Mouse (Mus musculus) stomach, postnatal 0 days (tissue): ENCODE measurements around the gene Arhgap10. TPM values are rescaled to one million over a fixed set of nuclear protein-coding genes. Genes with fewer than 3 reads are reported as not detected.
A peak's percentile ranks its signal among the peaks of the same experiment; 100 is the strongest.

Source experiments
- ATAC-seq: fragments of 200-750 bp; cut with Nextera tagmentation; 2 replicates; pipeline ENCODE4 v1.8.0; 2017; ENCODE audit not compliant: low FRiP score, low TSS enrichment
- DNase-seq: peaks from one replicate; pipeline ENCODE4 v3.0.0-alpha.2; 2016; ENCODE audit warnings: low spot score
- H3K27ac ChIP-seq: fragments of 300-500 bp; sonication (generic); replicated peaks from 2 replicates; pipeline ENCODE4 v1.5.1; 2014; ENCODE audit warnings: mild to moderate bottlenecking, control low read depth
- H3K27me3 ChIP-seq: fragments of 300-500 bp; sonication (generic); 2 replicates; pipeline ENCODE4 v1.6.1; 2014; ENCODE audit warnings: low read length; ENCODE audit not compliant: control insufficient read depth, insufficient read depth
- H3K36me3 ChIP-seq: fragments of 300-500 bp; sonication (generic); 2 replicates; pipeline ENCODE4 v1.6.1; 2014; ENCODE audit warnings: low read length, mixed read lengths; ENCODE audit not compliant: control insufficient read depth, insufficient read depth
- H3K4me1 ChIP-seq: fragments of 300-500 bp; sonication (generic); replicated peaks from 2 replicates; pipeline ENCODE4 v1.6.1; 2014; ENCODE audit warnings: antibody characterized with exemption; ENCODE audit not compliant: control insufficient read depth, insufficient read depth
- H3K4me2 ChIP-seq: fragments of 300-500 bp; sonication (generic); replicated peaks from 2 replicates; pipeline ENCODE4 v1.6.1; 2014; ENCODE audit warnings: low read depth, mild to moderate bottlenecking, control low read depth, moderate library complexity
- H3K4me3 ChIP-seq: fragments of 300-500 bp; sonication (generic); 2 replicates; pipeline ENCODE4 v1.5.1; 2014; ENCODE audit warnings: low read depth, low read length, control low read depth
- H3K9ac ChIP-seq: fragments of 300-500 bp; sonication (generic); 2 replicates; pipeline ENCODE4 v1.6.1; 2014; ENCODE audit warnings: mild to moderate bottlenecking, low read length, control low read depth, mixed read lengths
- H3K9me3 ChIP-seq: fragments of 300-500 bp; sonication (generic); 2 replicates; pipeline ENCODE4 v1.6.1; 2016; ENCODE audit warnings: low read length; ENCODE audit not compliant: control insufficient read depth
- CTCF ChIP-seq: IDR thresholded peaks from 2 replicates; pipeline ENCODE4 v1.5.1; 2016; ENCODE audit warnings: antibody characterized with exemption, low read depth, mild to moderate bottlenecking, moderate library complexity
- EP300 ChIP-seq: optimal IDR thresholded peaks from 2 replicates; pipeline ENCODE3; 2016; ENCODE audit warnings: antibody characterized with exemption
- WGBS: fragments of 180-500 bp; shearing (Covaris S2); extraction: QIAGEN DNeasy Blood & Tissue Kit; methylation state at CpG from one replicate; pipeline ENCODE4 v1.1.7; 2014; 5-methylcytosine and 5-hydroxymethylcytosine counted together
- polyA plus RNA-seq: library from polyadenylated mRNA; unstranded; fragments of >200 nt; fragmentation: Nextera tagmentation; extraction: Ambion mirVana; gene quantifications from 2 replicates; pipeline ENCODE4 v1.2.1, GENCODE M21; 2015

Arhgap10 gene
- polyA plus RNA-seq, 1 experiment from 2014 or later: 18.8 TPM

GRCm38 (mm10) chr8:77534358-77534992 lies 16.7 kb upstream of the Arhgap10 start:
- Histone ChIP-seq H3K4me2 (no peak overlapping the region), H3K4me3 (no peak overlapping the region), H3K9ac (no peak overlapping the region), H3K4me1 (no peaks in the 10 kb centered on the region), H3K27ac (no peak overlapping the region), H3K27me3 (no peaks in the 10 kb centered on the region), H3K9me3 (no peaks in the 10 kb centered on the region), H3K36me3 (no peaks in the 10 kb centered on the region)
- TF ChIP-seq EP300 (no peak), CTCF (no peak)
- no peak for ATAC-seq
- WGBS: 63% methylated on average over 8 of the region's 8 CpGs
- no peak for DNase-seq

- Histone ChIP-seq H3K9ac (no peak overlapping the region), H3K4me1 (no peaks in the 10 kb centered on the region), H3K36me3 (no peaks in the 10 kb centered on the region), H3K4me3 (no peak overlapping the region), H3K4me2 (no peak overlapping the region), H3K9me3 (no peaks in the 10 kb centered on the region), H3K27me3 (no peaks in the 10 kb centered on the region), H3K27ac (no peak overlapping the region)
- TF ChIP-seq EP300 (no peak), CTCF (no peak)
- DNase-seq: no peak
- 77% methylated on average over 8 of the region's 8 CpGs for WGBS
- ATAC-seq: no peak
Observed at GRCm38 (mm10) chr8:77526130-77526529, 8.4 kb upstream of the Arhgap10 start.

GRCm38 (mm10) chr8:77524906-77525305 lies 7.2 kb upstream of the Arhgap10 start:
- 97% methylated on average over 2 of the region's 2 CpGs for WGBS
- H3K27me3 ChIP-seq: no peaks in the 10 kb centered on the region
- no peaks in the 10 kb centered on the region for H3K4me1 ChIP-seq
- no peak overlapping the region for H3K4me3 ChIP-seq
- H3K9ac ChIP-seq: no peak overlapping the region
- H3K27ac ChIP-seq: no peak overlapping the region
- no peaks in the 10 kb centered on the region for H3K9me3 ChIP-seq
- TF ChIP-seq EP300 (no peak), CTCF (peak; percentile 61)
- H3K4me2 ChIP-seq: no peak overlapping the region
- DNase-seq (no peak), ATAC-seq (no peak)
- H3K36me3 ChIP-seq: no peaks in the 10 kb centered on the region

- ATAC-seq (peak; percentile 36; the same call in 1 of the 2 replicates), DNase-seq (no peak)
- TF ChIP-seq CTCF (no peak), EP300 (no peak)
- H3K4me2 ChIP-seq: no peak overlapping the region
- H3K27ac ChIP-seq: 0 out of 2 replicates have a peak overlapping the region, but pooled peaks have one; percentile 35
- H3K9ac ChIP-seq: no peak overlapping the region
- no peaks in the 10 kb centered on the region for H3K9me3 ChIP-seq
- no peaks in the 10 kb centered on the region for H3K27me3 ChIP-seq
- H3K36me3 ChIP-seq: no peaks in the 10 kb centered on the region
- H3K4me3 ChIP-seq: no peak overlapping the region
- WGBS: 64% methylated on average over 14 of the region's 14 CpGs
- H3K4me1 ChIP-seq: no peaks in the 10 kb centered on the region
Observed at GRCm38 (mm10) chr8:77524018-77524615, 6.4 kb upstream of the Arhgap10 start.

GRCm38 (mm10) chr8:77522984-77523383 lies 5.2 kb upstream of the Arhgap10 start:
- Histone ChIP-seq H3K9me3 (no peaks in the 10 kb centered on the region), H3K27ac (no peak overlapping the region), H3K4me2 (no peak overlapping the region), H3K4me3 (no peak overlapping the region), H3K36me3 (no peaks in the 10 kb centered on the region), H3K9ac (no peak overlapping the region), H3K27me3 (no peaks in the 10 kb centered on the region), H3K4me1 (no peaks in the 10 kb centered on the region)
- no peak for DNase-seq
- ATAC-seq: no peak
- WGBS: 72% methylated on average over 8 of the region's 8 CpGs
- no peak for TF ChIP-seq EP300
- TF ChIP-seq CTCF: no peak

GRCm38 (mm10) chr8:77521028-77521785 lies 3.5 kb upstream of the Arhgap10 start:
- no peaks in the 10 kb centered on the region for H3K9me3 ChIP-seq
- no peak overlapping the region for H3K4me2 ChIP-seq
- H3K9ac ChIP-seq: no peak overlapping the region
- H3K4me3 ChIP-seq: no peak overlapping the region
- H3K4me1 ChIP-seq: no peaks in the 10 kb centered on the region
- ATAC-seq (no peak), DNase-seq (no peak)
- TF ChIP-seq CTCF (no peak), EP300 (no peak)
- H3K27ac ChIP-seq: no peak overlapping the region
- WGBS: 68% methylated on average over 8 of the region's 8 CpGs
- H3K27me3 ChIP-seq: no peaks in the 10 kb centered on the region
- H3K36me3 ChIP-seq: no peaks in the 10 kb centered on the region
